Mouse (Mus musculus) spleen, adult 2 months (tissue): ENCODE data around the gene Prss33.

Experiments
- CTCF ChIP-seq: fragments of 200-500 bp; IDR thresholded peaks from 2 replicates; pipeline ENCODE4 v1.5.1; 2011; ENCODE audit warnings: mild to moderate bottlenecking, inconsistent platforms; ENCODE audit not compliant: insufficient read depth, insufficient read length, insufficient replicate concordance; ENCODE audit errors: extremely low read depth
- POLR2A ChIP-seq: fragments of 200-500 bp; IDR thresholded peaks from 2 replicates; pipeline ENCODE4 v1.6.1; 2011; ENCODE audit warnings: low read depth, low read length, inconsistent platforms

GRCm38 (mm10) chr17:23807918-23808317 is 27.9 kb downstream of the Prss33 start:
- TF ChIP-seq CTCF: no peak
- TF ChIP-seq POLR2A: no peak
